Mouse (Mus musculus) thymus, postnatal 10 days (tissue): ENCODE data around the gene 1700086D15Rik.
A peak's percentile ranks its signal among the peaks of the same experiment; 100 is the strongest.

Source experiments
- DNase-seq, 2 experiments: peaks; one replicate each; pipeline ENCODE4 v3.0.0; 2021; ENCODE audit warnings: low spot score in 2 of 2

1700086D15Rik gene

DNA sequence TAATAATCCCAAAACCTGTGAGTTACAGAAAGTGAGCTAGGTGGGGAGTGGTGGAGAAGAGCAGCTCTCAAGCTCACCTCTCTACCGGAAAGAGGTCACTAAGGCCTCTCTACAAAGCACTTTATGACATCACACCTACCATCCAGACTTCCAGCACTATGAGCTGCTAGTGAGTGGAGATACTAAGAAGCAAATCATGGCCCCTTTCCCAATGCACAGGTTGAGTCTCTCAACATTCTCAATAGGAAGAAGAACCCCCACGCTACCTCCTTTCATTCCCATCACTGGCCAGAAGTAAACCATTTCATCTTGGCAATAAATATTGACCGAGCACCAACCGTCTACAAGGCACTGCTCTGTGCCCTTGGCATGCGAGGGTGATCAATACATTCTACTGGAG lies at the start of gene 1700086D15Rik:
Gene 1700086D15Rik, minus strand, starts transcription at position 101 of the 400 bp plus-strand sequence.
- no peak for DNase-seq

DNA sequence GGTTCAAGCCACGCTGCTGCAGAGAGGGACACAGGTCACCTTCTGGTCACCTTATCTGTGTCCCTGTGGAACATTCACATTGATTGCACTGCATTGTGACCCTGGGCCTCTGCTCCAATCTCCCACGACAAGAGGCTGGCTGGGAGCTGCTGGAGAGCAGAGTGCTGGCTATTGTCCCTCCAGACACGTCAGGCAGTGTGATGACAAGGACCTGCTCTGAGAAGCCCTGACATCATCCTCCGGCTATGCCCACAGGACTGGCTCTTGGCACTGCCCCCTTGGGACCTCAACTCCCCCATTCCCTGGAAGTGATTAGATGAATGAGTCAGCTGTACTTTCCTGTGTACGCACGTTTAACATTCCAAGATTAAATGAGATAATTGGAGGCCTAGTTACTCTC lies 49.8 kb upstream of the 1700086D15Rik start:
- DNase-seq, result no peak

DNA sequence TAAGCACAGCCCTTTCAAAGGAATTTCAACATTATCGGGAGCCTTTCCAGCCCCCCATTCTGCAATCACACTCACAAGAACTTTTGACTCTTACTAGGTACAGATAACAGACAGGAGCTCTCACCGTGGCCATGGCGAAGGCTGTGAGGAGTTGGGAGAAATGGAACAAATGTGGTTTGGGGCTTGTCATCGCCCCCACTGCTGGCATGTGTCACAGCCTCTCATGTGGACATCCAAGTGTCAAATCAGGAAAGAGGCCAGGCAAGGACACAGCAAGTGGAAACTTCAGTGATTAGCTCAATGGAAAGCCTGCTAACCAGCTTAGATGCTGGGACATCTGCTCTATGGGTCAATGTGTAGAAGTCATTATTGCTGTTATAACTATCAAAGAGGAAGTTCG lies 45.6 kb upstream of the 1700086D15Rik start:
- DNase-seq, result no peak

DNA sequence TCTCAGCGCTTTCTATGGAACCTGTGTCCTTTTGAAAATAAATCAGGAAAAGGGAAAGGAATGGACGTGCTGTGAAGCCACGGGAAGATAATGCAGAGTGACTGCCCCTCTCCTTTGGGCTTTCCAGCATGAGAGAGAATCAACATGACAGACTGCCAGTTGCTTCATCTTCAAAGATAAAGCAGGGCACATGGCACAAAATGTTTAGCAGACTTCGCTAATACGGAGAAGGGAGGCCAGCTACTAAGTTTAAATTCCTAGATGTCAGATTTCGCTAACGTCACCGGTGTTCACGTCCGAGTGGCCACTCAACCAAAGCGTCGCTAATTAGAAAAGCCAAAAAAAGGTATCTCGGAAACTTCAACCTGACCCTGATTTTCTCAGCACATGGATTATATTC lies 45.0 kb upstream of the 1700086D15Rik start:
- no peak for DNase-seq

DNA sequence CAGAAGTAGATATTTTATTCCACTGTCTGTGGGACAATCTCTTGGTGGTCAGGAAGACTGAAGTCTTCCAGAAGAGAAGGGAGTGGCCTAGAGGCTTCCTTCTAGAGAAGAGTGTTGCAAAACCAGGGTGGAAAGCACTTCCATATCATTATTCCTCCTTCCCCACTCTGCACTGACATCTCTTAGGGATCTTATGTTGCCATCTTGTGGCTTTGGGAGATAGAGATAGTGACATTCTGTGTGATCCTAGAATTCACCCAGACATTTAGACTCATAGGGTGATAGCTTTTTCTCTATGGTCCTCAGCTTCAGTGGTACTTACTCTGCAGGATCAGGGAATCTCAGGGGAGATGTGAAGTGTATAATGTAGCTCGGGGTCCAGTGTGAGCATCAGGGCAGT lies 43.3 kb upstream of the 1700086D15Rik start:
- no peak for DNase-seq

DNA sequence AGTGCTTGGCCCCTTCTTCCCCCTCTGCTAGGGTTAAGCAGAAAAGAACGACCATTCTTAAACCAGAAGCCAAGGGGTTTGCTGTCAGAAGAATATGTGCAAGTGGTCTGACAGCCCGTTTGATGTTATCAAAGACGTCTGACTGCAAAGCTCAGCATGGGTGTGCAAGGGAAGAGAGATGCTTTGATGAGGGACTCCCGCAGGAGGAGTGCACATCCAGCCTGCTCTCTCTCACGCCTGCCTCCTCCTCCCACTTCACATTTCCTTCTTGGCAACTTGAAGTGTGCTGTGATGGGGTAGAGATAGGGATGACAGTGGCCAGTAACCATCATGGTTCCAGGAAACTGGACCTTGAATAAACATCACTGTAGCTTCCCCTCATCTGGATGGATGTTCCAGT lies 42.5 kb upstream of the 1700086D15Rik start:
- DNase-seq, result no peak

DNA sequence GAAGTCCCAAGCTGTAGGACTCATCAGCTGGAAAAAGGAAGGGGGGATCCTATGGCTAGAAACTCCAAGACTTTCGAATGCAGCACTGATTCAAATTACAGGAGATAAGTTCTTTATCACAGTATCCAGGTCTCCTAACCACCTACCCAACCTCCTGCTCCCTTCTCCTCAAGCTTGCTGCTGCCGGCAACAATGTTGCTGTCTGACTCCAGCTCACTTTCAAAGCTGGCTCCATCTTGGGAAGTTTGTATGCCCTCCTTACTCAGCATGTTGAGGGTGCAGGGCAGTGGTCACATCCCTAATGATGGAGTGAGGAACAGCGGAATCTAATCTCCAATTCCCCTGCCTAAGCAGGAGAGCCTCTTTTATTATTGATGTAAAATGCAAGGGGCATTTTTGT lies 38.3 kb upstream of the 1700086D15Rik start:
- DNase-seq, result no peak

DNA sequence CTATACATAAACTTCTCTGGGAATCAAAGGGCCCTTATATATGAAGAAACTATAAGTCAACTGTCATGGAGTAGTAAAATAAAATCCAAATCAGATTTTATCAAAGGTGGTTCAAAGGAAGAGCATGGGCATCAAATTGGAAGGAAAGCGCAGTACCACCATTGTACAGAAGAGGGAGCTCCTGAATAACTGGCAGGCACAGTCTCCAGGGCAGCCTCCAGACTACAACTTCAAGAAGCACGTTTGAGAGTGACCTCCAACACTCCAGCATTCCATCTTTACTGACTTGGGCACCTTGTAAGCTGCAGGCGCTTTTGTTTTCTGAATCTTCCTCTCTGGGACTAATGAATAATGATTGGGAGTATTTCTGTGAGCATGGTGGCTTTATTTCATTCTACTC lies 37.6 kb upstream of the 1700086D15Rik start:
- DNase-seq, result peak in 1 of 2 experiments; percentile 27

DNA sequence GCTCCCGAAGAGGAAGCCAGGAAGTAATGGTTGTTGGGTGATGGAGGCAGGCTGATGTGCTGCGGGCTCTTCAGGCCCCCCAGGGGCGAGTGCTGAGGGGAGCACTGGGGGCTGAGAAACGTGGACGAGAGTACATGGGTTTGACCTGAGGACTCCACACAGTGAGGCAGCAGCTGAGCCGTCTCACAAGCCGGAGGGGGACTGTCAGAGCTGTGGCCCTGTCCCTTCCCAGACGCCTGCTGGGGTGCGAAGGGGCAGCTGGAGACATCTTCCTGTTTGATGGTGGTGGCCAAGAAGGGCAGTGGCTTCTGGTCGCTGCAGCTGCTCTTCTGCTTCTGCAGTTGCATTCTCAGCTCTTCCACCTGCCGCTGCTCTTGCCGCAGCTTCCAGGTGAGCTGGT lies 27.3 kb upstream of the 1700086D15Rik start:
- DNase-seq, result no peak

DNA sequence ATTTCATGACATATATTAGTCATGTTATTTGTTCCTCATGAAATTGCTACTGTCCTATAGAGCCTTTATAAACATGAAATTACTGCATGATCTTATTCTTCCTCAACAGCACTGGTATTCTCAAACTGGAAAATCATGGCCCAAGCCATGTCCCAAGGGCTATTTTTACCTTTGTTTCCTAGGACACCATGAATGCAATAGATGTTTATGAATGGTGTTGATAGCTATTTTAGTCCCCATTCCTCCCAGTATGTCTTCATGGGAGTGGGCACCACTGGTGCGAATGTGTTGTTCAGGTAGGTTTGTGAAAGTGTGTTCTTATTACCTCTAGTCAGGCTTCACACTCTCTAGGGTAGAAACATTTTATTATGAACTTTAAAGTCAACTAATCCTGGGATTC lies 25.4 kb upstream of the 1700086D15Rik start:
- no peak for DNase-seq

DNA sequence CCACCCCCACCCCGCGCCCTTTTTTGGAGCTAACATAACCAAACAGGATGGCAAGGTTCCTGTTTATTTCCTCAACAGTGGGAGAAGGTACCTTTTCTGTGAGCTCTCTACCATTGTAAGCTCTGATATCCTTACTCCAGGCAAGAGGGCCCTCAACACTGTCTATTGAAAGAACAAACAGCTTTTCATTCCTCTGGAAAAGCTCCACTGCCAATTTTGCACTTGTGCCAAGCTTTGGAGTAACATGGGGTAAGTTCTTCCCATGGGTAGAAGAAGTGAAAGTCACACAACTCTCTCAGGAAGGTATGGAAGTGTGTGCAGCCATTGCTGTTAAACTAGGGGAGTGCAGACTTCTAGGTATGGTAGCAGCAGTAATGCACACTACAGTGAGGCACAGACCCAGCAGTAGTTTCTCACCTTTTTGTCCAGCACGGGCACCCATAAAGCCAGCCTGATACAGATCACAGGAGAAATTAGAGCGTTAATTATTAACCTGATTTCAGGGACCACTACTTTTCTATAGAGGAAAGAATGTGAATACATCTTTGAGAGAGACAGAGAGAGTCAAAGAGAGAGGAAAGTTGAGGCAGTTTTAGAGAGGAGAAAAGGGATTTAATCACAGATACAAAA lies 10.5 kb upstream of the 1700086D15Rik start:
- DNase-seq, result no peak

DNA sequence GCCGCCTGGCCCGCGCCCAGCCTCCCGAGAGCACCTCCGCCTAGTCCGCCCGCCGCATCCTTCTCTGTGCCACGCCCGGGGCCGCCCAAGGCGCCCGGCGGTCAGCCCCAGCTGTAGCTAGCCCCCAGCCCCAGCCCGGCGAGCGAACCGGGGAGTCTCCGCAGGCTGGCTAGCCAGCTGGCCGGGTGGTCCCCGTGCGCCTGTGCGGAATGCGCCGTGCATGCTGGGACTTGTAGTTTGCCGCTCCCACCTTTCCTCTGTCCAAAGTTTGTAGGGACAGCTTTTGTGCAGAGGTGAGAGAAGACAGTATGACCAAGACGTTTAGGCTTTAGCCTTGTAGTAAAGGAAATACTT lies 3.1 kb upstream of the 1700086D15Rik start, which contains the start of gene Arhgap44:
Gene Arhgap44, minus strand, starts transcription at position 195 of the 354 bp plus-strand sequence.
- DNase-seq, result no peak

DNA sequence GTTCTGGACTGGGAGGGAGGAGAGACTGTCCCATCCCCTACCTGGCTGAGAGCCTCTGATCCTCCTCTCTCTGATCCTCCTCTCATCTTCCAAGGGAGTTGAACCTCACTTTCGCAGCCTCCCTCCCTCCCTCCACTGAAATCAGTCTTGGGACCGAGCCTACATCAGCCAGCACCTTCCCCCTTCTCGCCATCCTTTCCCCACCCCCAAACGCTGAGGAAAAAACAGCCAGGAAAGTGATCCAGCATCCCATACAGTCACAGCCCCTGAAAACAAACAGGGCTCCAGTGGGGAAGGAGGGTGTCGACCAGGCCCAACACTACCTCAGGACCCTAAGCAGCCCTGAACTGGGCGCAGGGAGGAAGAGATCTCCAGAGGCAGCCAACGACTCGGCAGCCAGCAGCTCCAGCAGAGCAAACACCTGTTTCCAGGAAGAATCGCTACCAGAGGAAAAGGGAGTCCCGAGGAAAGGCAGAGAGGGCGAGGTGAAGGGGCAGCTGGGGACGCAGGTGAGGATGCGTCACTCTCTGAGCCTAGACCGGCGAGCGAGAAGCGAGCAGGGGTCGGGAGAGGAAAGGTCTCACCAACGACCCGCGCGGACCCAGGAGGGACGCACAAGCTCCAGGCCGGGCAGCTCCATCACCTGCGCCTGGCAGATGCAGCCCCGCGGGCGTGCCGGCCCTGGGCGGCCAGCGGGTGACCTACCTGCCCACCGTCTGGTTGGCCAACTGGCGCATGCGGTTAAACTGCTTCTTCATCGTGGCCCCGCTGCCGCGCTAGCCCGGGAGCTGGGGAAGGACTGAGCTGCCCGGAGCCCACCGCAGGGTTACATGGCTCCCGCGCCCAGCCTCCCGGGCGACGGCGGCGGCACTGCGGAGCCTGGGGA lies 2.4 kb upstream of the 1700086D15Rik start:
- no peak for DNase-seq

DNA sequence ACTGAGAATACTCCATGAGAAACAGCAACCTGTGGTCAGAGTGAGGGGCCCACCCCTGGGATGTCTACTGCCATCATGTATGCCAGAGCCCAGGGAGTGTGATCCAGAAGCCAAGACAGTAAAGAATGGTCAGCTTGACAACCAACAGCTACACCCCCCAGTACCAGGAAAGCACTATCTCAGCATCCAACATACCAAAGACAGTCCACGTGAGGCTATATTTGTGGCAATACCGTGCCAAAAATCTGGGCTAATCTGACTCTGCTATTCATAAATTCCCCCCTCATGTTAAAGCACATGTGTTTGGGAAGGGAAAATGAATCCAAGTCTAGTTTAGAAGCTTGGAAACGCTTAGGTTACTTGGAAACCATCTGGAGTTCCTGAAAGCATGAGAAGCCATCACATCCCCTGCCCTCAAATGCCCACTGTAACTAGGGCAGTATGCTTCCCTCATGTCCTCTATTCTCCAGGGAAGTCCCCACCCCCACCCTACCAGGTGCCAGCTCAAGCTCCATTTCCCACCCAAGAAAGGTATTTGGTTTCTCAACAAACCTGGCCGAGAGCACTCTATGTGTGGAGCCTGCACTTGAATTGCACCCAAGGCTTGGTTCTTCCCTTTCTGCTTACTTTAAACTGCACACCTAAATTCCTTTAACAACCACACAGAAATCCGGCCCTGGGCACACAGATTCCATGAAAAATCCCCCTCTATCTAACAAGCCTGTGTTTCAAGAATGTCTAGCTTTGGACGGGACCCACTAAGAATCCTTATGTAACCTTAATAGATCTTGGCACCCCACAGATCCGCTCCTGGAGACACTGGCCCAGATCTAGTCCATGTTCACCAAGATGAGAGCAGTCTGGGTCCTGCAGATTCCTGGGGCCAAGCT lies 1.5 kb upstream of the 1700086D15Rik start:
- no peak for DNase-seq

DNA sequence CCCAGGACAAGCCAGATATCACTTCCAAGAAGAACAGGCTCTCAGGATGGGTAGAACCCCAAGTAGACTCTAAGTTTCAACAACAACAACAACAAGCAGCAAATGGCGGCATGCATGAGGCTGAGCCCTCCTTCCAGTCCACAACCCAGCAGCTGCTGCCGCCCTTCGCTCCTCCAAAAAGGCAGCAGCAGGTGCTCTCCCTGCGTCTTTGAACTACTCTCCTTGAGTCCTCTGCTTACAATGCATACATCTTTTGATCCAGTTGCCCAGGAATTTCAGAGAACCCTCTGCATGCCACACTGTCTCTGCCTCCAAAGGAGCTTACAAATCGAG lies 1.1 kb downstream of the 1700086D15Rik start:
- no peak for DNase-seq

DNA sequence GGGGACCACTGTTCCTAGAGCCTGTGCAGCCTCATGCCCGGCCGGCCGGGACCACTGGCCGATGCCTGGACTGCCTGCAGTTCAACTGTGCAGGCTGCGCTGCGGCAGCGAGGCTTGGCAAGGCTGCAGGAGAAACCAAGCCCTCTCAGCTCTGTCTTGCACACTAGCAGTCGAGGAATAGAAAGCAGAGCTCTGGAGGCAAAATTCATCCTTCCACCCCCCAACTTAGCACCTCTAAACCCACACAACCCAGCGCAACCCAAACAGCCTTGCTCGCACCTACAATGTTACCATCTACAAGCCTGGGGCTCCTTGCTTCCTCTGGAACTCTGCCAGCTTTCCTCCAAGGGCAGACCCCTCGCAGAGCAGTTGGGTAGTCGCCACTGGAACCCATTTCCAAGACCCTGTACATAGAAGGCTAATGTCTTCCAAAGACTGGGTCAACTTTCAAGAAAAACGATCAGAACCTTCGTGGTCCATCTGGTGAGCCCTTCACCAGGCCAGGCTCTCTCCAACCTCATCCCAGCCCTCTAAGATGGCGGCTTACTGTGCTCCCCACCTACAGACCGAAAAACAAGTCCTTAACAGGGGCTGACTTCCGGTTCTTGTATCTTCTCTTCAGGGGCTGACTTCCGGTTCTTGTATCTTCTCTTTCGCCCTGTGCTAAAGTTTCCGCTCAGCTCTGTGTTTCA lies 1.6 kb downstream of the 1700086D15Rik start:
- DNase-seq, result no peak

DNA sequence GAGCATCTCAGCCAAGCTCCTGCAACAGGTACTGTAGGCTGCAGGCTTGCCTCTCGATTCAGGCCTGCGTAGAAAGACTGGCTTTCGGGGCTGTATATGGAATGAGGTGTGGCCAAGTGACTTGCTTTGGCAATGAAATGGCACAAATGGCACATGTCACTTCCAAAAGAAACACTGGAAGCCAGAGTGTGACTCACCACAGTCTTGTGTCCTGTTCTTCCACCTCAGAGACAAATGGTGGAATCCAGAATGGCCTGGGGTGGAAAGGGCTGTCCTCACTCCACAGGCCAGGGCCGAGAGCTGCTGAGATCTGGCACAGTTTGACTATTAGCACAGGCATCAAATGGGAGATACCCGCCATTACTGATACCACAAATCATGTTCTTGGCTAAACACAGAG lies 6.7 kb downstream of the 1700086D15Rik start:
- no peak for DNase-seq

DNA sequence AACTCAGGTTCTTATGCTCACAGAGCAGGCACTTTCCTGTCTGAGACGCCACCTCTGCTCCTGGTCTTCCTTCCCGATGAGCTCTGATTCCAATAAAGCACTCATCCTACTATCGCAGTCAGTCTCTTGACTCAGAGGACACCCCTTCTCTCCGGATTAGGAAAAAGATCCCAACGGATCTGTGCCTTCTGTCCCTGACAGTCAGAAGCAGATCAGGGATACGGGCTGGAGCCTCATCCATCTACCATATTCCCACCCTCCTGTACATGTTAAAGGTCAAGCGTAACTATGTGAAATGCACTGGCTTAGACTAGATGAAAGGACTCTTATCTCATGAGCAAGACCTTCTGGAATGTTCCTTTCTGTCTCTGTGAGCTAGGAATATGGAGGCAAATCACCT lies 11.2 kb downstream of the 1700086D15Rik start:
- DNase-seq, result no peak

DNA sequence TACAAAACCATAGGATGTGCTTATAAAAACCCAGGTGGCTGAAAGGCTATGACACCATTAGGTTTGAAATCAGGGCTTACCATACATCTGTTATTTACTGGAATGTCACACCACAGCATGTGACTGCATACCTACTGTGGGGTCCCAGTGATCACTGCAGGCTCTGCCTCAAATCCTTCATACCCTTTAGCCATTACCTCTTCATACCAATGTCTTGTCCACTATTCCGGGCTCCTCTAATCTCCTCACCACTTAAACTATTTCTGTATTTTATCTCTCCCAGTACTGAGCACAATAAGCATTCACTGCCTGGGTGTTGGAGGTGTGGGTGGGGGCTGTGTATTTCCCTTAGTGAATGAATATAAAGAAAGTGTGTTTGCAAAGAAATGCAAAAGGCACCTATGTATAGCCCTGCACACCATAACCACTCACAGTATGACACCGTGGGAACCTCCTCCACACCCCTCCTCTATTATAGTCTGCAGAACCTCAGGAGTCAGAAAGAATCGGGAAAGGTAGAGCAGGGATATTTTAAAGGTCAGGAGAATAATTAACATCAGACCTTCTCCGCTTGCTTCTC lies 16.8 kb downstream of the 1700086D15Rik start:
- DNase-seq, result no peak

DNA sequence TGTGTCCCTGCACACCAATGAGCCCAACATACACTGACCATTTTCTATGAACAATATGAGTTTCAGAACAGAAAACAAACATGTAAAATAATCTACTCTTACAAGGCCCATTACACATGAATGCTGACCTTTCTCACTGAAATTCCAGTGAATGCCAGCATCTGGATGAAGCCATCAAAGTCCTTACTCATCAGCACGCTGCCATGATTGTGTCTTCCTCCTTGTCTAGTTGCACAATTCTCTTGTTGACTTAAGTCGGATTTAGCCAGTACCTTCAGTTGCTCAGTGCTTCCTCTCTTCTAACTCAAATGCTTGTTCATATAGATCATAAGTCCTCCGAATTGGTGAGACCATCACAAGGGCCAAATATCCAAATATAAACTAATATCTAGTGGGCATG lies 20.7 kb downstream of the 1700086D15Rik start:
- DNase-seq, result no peak

DNA sequence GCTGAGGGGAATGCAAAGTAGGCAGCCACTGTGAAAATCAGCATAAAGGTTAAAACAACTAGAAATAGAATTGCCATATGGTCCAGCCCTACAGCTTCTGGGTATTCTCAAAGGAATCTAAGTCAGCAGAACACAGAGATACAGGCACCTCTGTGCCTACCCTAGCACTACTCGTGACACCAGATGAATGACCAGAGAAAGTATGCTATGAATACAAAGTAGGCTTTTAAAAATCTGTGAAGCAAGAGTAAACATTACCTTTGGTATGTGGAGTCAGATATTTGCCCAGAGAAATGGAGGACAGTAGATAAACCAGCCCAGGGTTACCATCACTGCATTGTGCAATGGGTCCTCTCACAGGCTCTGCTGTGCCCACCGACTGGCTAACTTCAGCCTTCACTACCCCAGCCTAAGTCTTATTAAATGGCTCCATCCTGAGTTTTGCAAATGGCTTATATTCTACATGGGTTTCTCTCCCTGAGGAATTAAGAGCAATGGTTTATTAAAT lies 22.5 kb downstream of the 1700086D15Rik start:
- no peak for DNase-seq
